Comparison of ENCODE assay signal across 10 mouse cellular contexts in genomic region chr4:137231494-137232470, GRCm38 (mm10). TPM values are rescaled to one million over a fixed set of nuclear protein-coding genes. Genes with fewer than 3 reads are reported as not detected.
A peak's percentile ranks its signal among the peaks of the same experiment; 100 is the strongest.
DNase-seq lines count a peak whose midpoint lies in the region; ATAC-seq lines count a peak whose summit lies in the region.
"Had no signal": no experiment of that assay in that cellular context is flagged by ENCODE, and none has a peak within 500 bp of the region (broad histone marks: within the 10 kb centered on the region; RNA-seq: fewer than 3 reads in every experiment).

No protein-coding gene starts in this region.

- H3K4me3 ChIP-seq in heart, embryonic 11.5 days (ENCODE audit: low read depth, low read length): no peak overlapping the region
- H3K4me3 ChIP-seq in hindbrain, embryonic 10.5 days: no peak overlapping the region

- intact Hi-C loops in gastrocnemius, postnatal 14 days (cut with DNase I; ENCODE audit: low total_unique reads): no loop called here

- no peak overlapping the region for H3K4me2 ChIP-seq in heart, embryonic 11.5 days

- H3K9me3 ChIP-seq in heart, embryonic 11.5 days (replicated peaks; ENCODE audit: control insufficient read depth, low read length): no peaks in the 10 kb centered on the region
- no peaks in the 10 kb centered on the region for H3K9me3 ChIP-seq in hindbrain, embryonic 10.5 days

- peak; percentile 46 for DNase-seq in gastrocnemius, postnatal 14 days
- DNase-seq in gastrocnemius, adult 8-10 months (ENCODE audit: low spot score in 2 of 2): no peak
- peak; percentile 70 for DNase-seq in adrenal gland, postnatal 25 days
- peak; percentile 65 to 75 for DNase-seq in kidney, postnatal 4 days
- DNase-seq in urinary bladder, postnatal 14 days (ENCODE audit: low spot score): peak; percentile 84
- no peak for DNase-seq in thymus, postnatal 10 days (ENCODE audit: low spot score in 2 of 2)
- no peak for DNase-seq in hindbrain, embryonic 10.5 days (ENCODE audit: low spot score)

- no peak overlapping the region for H3K27ac ChIP-seq in heart, embryonic 11.5 days (ENCODE audit: low read depth, low read length)
- no peak overlapping the region for H3K27ac ChIP-seq in hindbrain, embryonic 10.5 days

- 0 out of 2 replicates have a peak, but pooled peaks cover 2% of the 10 kb centered on the region for H3K4me1 ChIP-seq in heart, embryonic 11.5 days (ENCODE audit: control insufficient read depth, insufficient read depth, low read length)
- H3K4me1 ChIP-seq in hindbrain, embryonic 10.5 days (replicated peaks): peaks cover 27% of the 10 kb centered on the region

- H3K36me3 ChIP-seq in heart, embryonic 11.5 days (ENCODE audit: control insufficient read depth, insufficient read depth, low read length): no peaks in the 10 kb centered on the region
- no peaks in the 10 kb centered on the region for H3K36me3 ChIP-seq in hindbrain, embryonic 10.5 days

- 63% methylated on average over 16 of the region's 16 CpGs for WGBS in heart, embryonic 11.5 days (ENCODE audit: insufficient replicate concordance)
- 81% methylated on average over 16 of the region's 16 CpGs for WGBS in hindbrain, embryonic 10.5 days

- ATAC-seq in heart, embryonic 11.5 days (replicated peaks; ENCODE audit: insufficient number of reproducible peaks, low FRiP score, low TSS enrichment): no peak

- 0 out of 2 replicates have a peak overlapping the region, but pooled peaks have one; percentile 46 for H3K9ac ChIP-seq in heart, embryonic 11.5 days (ENCODE audit: low read depth, low read length)

- no peaks in the 10 kb centered on the region for H3K27me3 ChIP-seq in heart, embryonic 11.5 days (ENCODE audit: control insufficient read depth, insufficient read depth, low read length)
- 0 out of 2 replicates have a peak, but pooled peaks cover 10% of the 10 kb centered on the region for H3K27me3 ChIP-seq in hindbrain, embryonic 10.5 days (ENCODE audit: insufficient read depth, poor library complexity, severe bottlenecking)

RNA-seq across cellular contexts. Expression of gene Wnt4, which starts 45.5 kb away (rescaled TPM):
- total RNA-seq in gastrocnemius, postnatal 14 days (2021): 1 to 10 TPM; 6.4 to 8.8 TPM
- total RNA-seq in gastrocnemius, adult 8-10 months (2022): 10 to 100 TPM; 12.3 to 17.7 (median 14.3) TPM
- 84.6 and 96.5 TPM in 2 replicates for total RNA-seq in adrenal gland, postnatal 25 days (2021)
- polyA plus RNA-seq in heart, embryonic 11.5 days (2014; fragmentation: Nextera tagmentation; extraction: Ambion mirVana): 2.2 and 2.9 TPM in 2 replicates
- 1.2 and 1.4 TPM in 2 replicates for polyA plus RNA-seq in hindbrain, embryonic 10.5 days (2016; fragmentation: Nextera tagmentation; extraction: Ambion mirVana)
- total RNA-seq: CH12.LX; common myeloid progenitor, adult 5-6 weeks had no signal

Comparison
In these comparisons a context has a peak if more than half of its experiments do, and no peak if none do; other contexts are left out.
1. DNase-seq: peak in gastrocnemius, postnatal 14 days (single experiment), adrenal gland, postnatal 25 days (single experiment), kidney, postnatal 4 days (2 of 2) and urinary bladder, postnatal 14 days (single experiment); none in gastrocnemius, adult 8-10 months (0 of 2), thymus, postnatal 10 days (0 of 2) and hindbrain, embryonic 10.5 days (single experiment).